Mouse (Mus musculus): ENCODE measurements at regions not wholly inside any gene's neighbourhood (a gene's known extent, or its start where the extent isn't known, plus 50 kb on each side); places are given as distances from the start of the nearest gene placed in this dataset.
"Not testable (repeated sequence)": the region's sequence is repeated elsewhere in the genome, so short reads cannot be mapped to it uniquely, and the experiment has no call there.

DNA sequence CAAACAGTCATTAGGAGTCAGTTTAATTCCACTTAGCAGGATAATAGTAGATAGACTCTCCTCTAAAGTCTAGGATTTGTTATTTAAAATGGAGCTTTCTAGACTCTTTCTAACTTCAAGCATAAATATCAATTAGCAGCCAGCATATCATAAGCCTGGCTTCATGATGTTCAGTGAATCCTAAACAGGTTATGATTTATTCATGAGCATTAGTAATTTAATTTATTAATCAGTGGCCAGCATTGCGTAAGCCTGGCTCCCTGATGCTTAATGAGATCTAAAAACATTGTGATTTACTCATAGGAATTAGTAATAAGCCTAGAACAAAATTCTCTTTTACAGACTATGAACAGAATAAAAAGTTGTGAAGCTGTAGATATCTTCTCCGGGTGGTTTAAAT, 64.6 kb upstream of the Rmdn2 start:
- DNase-seq (ENCODE audit: low spot score in 2 of 2), result no peak

DNA sequence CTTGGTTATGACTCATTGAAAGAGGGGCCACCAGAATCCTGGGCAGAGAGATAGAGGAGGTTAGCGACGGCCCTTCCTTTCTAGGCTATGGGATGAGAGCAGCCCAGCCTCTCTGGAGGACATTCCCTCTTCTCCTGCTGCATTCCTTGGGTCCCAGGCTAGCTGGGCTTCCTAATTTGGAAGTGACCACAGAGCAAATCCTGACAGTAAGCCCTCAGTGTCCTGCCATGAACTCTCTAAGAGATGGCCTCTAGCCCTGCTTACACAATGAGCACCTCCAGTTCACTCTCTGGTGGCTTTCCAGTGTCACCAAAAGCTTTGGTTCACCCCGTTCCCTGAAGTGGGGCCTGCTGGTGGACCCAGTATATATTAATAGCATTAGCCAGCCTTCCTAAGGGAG, 64.1 kb upstream of the Rmdn2 start:
- no peak for DNase-seq (ENCODE audit: low spot score in 2 of 2)

DNA sequence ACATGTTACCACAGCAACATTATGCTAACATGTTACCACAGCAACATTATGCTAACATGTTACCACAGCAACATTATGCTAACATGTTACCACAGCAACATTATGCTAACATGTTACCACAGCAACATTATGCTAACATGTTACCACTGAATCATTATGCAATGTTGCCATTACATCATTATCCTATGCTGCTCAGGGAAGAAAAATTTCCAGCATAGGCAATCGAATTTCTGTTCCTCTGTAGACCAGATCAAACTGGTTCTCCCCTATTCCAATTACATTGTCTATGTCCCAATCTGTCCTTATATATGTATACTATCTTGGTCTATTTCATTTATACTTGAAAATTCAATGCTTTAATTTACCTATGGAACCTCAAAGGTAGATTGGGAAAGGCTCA, 61.3 kb upstream of the Rmdn2 start:
- not testable (repeated sequence) for DNase-seq (ENCODE audit: low spot score in 2 of 2)

DNA sequence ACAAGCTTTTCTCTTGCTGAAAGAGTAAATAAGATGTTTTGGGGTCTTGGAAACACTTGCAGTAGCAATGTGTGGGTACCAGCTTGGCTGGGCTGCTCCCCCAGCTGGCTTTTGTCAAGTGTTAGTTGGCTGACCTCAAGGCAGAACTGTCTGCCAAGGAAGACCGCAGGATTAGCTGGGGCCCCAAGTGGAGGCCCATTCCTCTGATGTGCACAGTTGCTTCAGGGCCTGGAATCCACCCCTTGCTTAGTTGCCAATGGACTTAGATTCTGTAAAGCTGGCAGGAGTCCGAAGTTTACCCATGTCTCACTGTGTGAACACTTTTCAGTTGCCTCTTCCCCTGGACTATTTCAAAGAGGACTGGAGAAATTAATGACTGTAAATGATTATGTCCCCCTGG, 57.8 kb upstream of the Rmdn2 start:
- no peak for DNase-seq (ENCODE audit: low spot score in 2 of 2)

DNA sequence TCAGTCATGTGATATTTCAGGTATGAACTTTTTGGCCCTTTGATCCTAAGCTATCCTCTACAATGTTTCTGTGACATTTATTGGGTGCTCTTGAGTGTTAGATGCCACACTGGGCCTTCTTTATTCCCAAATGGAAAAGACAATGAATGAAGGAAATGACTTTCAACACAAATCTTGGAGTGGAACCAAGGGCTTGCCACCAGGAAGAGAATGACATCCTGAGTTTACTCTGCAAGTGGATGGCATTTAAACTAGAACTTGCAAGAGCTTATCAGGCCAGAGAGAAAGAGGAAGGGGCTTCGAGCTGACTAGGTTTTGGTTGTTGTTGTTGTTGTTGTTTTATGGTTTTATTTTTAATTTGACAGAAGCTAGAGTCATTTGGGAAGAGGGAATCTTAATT, 56.1 kb upstream of the Rmdn2 start:
- no peak for DNase-seq (ENCODE audit: low spot score in 2 of 2)

Measured in frontal cortex, postnatal 10 days (tissue).